Mouse (Mus musculus) ovary, adult 18-20 months (tissue): Measurements from ENCODE around the gene Shisa6.
"Not testable (repeated sequence)": the region's sequence is repeated elsewhere in the genome, so short reads cannot be mapped to it uniquely, and the experiment has no call there.

ENCODE experiments used
- DNase-seq: peaks from one replicate; pipeline ENCODE4 v3.0.0; 2022; ENCODE audit warnings: low spot score, mixed read lengths

The Shisa6 gene

GRCm38 (mm10) chr11:66482501-66482900, 43.3 kb downstream of the Shisa6 start:
- no peak for DNase-seq

GRCm38 (mm10) chr11:66442631-66443030, 83.1 kb downstream of the Shisa6 start:
- no peak for DNase-seq

DNA sequence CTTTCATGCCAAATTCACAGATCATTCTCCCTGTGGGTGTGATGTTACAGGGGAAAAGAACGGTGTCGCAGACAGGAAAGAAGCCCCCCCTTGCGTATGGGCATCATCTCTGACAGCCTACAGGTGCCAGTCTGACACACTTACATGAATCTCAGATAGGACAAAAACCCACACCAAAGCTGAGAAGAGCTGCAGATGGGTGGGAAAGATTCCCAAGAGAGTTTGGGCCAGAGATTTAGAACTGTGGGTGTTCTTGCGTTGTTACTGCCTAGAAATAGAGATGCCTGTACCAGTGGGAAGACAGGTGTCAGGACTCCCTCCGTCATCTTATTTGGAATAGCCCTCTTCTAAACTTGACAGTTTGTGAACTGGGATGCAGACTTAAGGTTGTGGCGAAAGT, 99.6 kb downstream of the Shisa6 start:
- DNase-seq, result no peak

GRCm38 (mm10) chr11:66418216-66418615, 107.5 kb downstream of the Shisa6 start:
- no peak for DNase-seq

- not testable (repeated sequence) for DNase-seq
Measured at GRCm38 (mm10) chr11:66408721-66409120, 117.0 kb downstream of the Shisa6 start.

- no peak for DNase-seq
Measured at GRCm38 (mm10) chr11:66400036-66400435, 125.7 kb downstream of the Shisa6 start.

- no peak for DNase-seq
Measured at GRCm38 (mm10) chr11:66387561-66387960, 138.2 kb downstream of the Shisa6 start.

GRCm38 (mm10) chr11:66371796-66372195, 154.0 kb downstream of the Shisa6 start:
- no peak for DNase-seq

- no peak for DNase-seq
Measured at GRCm38 (mm10) chr11:66369764-66370163, 156.0 kb downstream of the Shisa6 start.

DNA sequence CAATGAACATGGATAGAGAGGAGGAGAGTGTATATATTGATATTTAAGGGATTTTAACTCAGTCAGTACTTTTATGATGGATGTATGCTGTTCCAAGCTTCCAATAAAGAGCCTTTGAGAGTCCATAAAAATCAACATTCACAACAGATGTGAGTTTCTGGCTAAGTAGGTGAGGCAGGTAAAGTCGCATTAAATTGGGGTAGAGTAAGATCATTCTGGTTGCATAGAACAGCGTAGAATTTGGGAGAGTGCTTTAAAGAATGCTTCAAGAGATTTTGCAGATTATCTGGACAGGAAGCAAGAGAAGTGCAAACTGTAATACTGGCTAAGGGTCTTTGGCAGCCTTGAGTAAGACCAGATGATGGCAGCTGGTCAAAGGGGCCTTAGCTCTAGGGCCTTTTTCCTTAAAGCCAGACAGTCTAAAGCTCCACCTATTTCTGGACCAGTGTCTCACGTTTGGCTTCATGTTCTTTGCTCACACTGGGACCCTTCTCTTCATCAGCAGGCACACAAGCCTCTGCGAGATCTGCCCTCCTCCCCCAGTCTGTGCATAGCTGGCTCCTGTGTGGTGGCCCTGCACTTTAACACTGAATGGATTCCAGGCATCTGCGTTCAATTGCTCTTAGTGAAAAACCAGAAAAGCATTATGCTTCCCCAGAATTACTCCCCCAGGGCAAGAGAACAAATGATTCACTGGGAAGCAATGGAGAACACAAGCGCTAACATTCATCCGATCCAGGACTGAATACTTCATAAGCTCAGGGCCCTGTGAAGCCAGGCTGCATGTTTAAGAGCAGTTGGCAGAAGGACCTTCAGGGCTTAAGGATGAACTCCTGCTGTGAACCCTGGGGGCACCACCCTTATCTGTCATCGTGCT, 158.7 kb downstream of the Shisa6 start:
- DNase-seq, result no peak

DNA sequence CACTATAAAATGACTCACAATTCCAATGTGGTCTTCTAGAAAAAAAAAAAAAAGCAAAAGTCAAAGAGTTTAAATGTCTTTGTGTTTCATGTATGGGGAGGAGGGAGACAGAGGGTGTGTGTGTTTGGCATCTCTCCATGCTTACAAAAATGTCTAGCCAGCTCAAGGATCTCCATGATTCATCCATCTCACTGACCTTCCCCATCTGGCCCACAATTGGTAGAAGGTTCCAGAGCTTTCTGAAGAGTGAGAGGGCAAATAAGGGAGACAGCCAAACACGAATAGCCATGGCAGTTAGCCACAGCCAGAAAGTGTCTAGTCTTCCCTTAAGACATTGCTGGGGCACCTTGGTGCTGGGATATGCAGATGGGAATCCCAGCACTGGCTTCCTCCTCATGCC, 166.0 kb downstream of the Shisa6 start:
- peak; percentile 20 for DNase-seq

GRCm38 (mm10) chr11:66344822-66345221, 180.9 kb downstream of the Shisa6 start:
- no peak for DNase-seq

GRCm38 (mm10) chr11:66336313-66336712, 189.5 kb downstream of the Shisa6 start:
- no peak for DNase-seq

- no peak for DNase-seq
Measured at GRCm38 (mm10) chr11:66312764-66313163, 213.0 kb downstream of the Shisa6 start.

DNA sequence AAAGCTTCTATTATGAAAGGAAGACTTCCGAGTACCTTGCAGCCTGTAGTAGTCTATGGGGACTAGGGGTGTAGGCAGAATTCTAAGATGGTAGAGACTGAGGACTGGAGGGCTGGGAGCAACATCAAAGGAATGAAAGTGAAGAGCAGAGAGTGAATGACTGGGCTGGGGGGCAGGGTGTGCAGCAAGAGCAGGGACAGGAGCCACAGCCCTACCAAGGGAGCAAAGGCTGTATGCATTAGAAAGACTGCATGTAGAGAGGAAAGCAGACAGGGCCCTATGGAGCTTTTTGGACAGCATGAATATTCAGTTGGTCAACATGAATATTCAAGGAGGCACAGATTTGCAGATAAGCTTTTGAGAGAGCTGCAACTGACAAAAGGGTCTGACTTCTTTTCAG, 221.4 kb downstream of the Shisa6 start:
- DNase-seq, result no peak

GRCm38 (mm10) chr11:66274707-66275081, 251.1 kb downstream of the Shisa6 start:
- DNase-seq, result no peak

DNA sequence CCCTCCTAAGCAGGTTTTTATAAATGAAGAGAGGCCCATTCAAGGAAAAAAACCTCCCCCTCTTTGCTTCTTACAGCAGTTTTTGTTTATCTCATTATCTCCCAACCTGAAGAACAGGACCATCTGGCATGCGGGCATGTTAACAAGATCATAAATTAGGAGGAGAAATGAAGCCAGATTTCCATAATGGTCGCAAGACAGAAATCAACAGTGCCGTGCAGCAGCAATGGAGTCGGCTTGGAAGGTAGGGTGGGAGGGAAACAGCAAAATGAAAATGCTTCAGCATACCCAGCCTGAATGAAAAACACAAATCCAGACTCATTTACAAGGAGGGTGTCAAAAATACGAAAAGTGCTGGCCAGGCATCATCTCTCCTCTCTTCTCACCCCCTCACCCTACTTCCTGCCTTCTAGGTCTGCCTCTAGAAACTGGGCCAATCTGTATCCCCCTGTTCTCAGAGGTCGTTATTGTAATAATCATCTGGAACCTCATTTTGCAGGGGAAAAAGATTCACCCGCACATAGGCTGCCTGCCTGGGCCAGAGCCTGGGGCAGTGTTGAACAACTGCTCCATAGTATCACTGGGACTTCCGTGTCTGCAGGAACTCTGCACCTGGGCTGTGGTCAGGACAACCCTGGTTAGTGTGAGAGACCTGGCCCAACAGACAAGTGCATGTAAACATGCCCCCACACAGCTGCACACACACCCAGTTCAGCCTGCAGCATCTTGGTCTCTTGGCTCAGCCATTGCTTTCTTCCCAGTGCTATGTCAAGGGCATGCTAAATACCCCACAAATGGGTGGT, 251.7 kb downstream of the Shisa6 start:
- DNase-seq, result no peak

GRCm38 (mm10) chr11:66267029-66267428, 258.7 kb downstream of the Shisa6 start:
- no peak for DNase-seq

- no peak for DNase-seq
Measured at GRCm38 (mm10) chr11:66265336-66265990, 260.3 kb downstream of the Shisa6 start.

DNA sequence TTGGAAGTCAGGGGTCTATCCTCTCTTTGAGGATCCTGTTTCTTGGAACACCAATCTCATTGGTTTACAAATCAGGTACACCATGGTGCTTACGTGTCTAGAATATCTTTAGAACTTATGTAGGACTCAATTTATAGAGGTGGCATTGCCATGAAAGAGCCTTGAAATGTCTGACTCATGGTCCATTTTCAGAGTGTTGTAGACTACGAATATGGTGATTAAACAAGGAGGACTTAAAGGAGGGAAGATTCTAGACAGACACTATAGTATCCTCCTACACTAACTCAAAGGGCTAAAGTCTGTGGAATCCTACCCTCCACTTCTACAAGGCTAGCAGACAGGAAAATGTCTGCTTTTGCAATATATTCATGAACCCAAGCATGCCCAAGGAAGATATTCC, 265.6 kb downstream of the Shisa6 start:
- no peak for DNase-seq

GRCm38 (mm10) chr11:66258851-66259250, 266.9 kb downstream of the Shisa6 start:
- DNase-seq, result peak; percentile 11

DNA sequence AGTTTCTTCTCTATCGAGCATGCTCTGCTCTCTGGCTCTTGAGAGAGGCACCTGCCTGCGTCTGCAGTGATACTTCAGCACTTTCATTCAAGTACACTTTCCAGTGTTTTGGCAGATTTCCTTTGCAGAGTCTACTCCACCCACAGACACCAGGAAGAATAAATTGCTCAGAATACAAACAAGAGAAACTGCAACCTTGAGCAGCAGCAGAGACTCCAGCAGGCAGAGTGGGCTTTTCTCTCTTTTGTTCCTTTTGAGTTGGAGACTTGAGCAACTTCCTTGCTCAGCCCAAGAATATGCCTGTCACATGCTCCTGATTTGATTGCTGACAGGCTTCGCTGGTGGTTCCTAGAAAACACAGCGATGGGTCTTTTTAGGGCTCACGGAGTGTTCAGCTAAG, 278.6 kb downstream of the Shisa6 start:
- DNase-seq, result no peak

GRCm38 (mm10) chr11:66236557-66236956, 289.2 kb downstream of the Shisa6 start:
- DNase-seq, result no peak
